In the genomic region with DNA sequence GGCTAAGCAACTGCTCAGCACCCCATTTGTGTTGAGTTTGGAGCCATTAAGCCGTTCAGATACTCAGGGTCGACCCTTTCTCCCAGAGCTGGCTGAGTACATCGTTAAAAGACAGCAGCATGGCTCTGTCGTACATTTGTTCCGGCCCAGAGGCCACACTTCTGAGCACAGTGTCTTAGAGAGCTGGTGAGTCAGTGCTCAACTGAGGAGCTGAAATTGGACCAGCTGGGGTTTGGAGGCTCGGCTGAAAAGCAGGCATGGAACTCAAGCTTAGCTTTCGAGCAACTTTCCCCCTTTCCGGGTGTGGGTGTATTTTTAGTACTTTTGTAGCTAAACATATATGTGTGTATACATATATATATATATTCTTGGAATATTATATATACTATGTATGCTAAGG, we compare ENCODE assay signal across 21 mouse cellular contexts. TPM values are rescaled to one million over a fixed set of nuclear protein-coding genes. Genes with fewer than 3 reads are reported as not detected.
DNase-seq lines count a peak whose midpoint lies in the region; ATAC-seq and TF ChIP-seq lines count a peak whose summit lies in the region.
"Had no signal": no experiment of that assay in that cellular context is flagged by ENCODE, and none has a peak within 500 bp of the region (broad histone marks: within the 10 kb centered on the region; RNA-seq: fewer than 3 reads in every experiment).

No protein-coding gene starts in this region.

- CTCF ChIA-PET in Patski (lab: Charles Lee): interaction anchor here (1.0 kb wide), 1 partner anchor 12 kb away, joined by 3 read pairs; no protein-coding TSS in a partner anchor

- no peak for ATAC-seq in Patski
- ATAC-seq in activated CD4-positive, CD25-positive, alpha-beta regulatory T cell, adult 4 months: no peak
- ATAC-seq: CD4-positive, CD25-positive, alpha-beta regulatory T cell, adult 4 months; inflammation-experienced regulatory T-cells, adult 6 months had no signal

- peak; percentile 45 to 47 for DNase-seq in left cerebral cortex, adult 18-20 months (ENCODE audit: low spot score in 2 of 2)
- DNase-seq in left cerebral cortex, postnatal 4 days: no peak
- peak; percentile 23 for DNase-seq in Muller cell, postnatal 12 days (ENCODE audit: inconsistent ontology term)
- DNase-seq in Patski (ENCODE audit: low read depth, low spot score) (peak; percentile 15), MN1 (ENCODE audit: low spot score) (no peak)
- DNase-seq in left cerebral cortex, postnatal 36 days (ENCODE audit: low spot score in 2 of 2): peak; percentile 26 to 53
- no peak for DNase-seq in adrenal gland, adult 18-20 months (ENCODE audit: low spot score in 2 of 2)
- DNase-seq: adrenal gland, postnatal 14 days; cerebellum, adult 2 months; gastrocnemius, adult 2 months; heart, adult 18-20 months; kidney, adult 8-10 months; lung, adult 18-20 months; thymus, adult 2 months had no signal

- H3K27me3 ChIP-seq in Patski: peaks cover 14% of the 10 kb centered on the region
- H3K27me3 ChIP-seq: embryonic facial prominence, embryonic 12.5 days; heart, embryonic 15.5 days had no signal

- no peak for TF ChIP-seq CTCF in Patski (IDR thresholded peaks at IDR 0.05)

- intact Hi-C loops in left cerebral cortex, postnatal 4 days (cut with DNase I): no loop called here
- intact Hi-C loops in left cerebral cortex, postnatal 36 days (cut with DNase I): no loop called here

- in situ Hi-C loops in Patski (cut with MboI; ENCODE audit: low pct_unique_long_range_greater_than_20kb): no loop called here

- POLR2A ChIA-PET in Patski (lab: Charles Lee): no interaction called here

RNA-seq across cellular contexts. Expression of a gene that starts 34.1 kb away (rescaled TPM):
- total RNA-seq in left cerebral cortex, adult 18-20 months (2021): 10 to 100 TPM; 13.0 to 16.8 TPM
- total RNA-seq in left cerebral cortex, postnatal 4 days (2021): 10 to 100 TPM; 12.6 to 15.2 TPM
- 11.2 TPM for polyA plus RNA-seq in Patski (2021)
- total RNA-seq in left cerebral cortex, postnatal 36 days (2021): 10 to 100 TPM; 13.7 to 25.6 TPM
- total RNA-seq in adrenal gland, adult 18-20 months (2021): 1 to 10 TPM; 2.8 to 3.7 TPM
- polyA plus RNA-seq in activated CD4-positive, CD25-positive, alpha-beta regulatory T cell, adult 4 months (2017; shearing (Covaris generic)): under 1 TPM in 1 of 2 experiments, not detected in 1; 0.13 TPM
- total RNA-seq: hematopoietic stem cell, adult 5-6 weeks had no signal
- polyA plus RNA-seq: CD4-positive, CD25-positive, alpha-beta regulatory T cell, adult 4 months; G1E had no signal

Comparison
In these comparisons a context has a peak if more than half of its experiments do, and no peak if none do; other contexts are left out.
1. DNase-seq: peak in left cerebral cortex, adult 18-20 months (2 of 2), Muller cell, postnatal 12 days (single experiment), Patski (single experiment) and left cerebral cortex, postnatal 36 days (2 of 2); none in left cerebral cortex, postnatal 4 days (single experiment), adrenal gland, adult 18-20 months (0 of 2) and MN1 (single experiment).